Mouse (Mus musculus): ENCODE results near the gene Furin.

The Furin gene

GRCm38 (mm10) chr7:80427730-80428129 is 22.5 kb upstream of the Furin start:
- DNase-seq (ENCODE audit: low read depth, low spot score): no peak

- no peak for DNase-seq (ENCODE audit: low read depth, low spot score)
These were observed 21.1 kb upstream of the Furin start for GRCm38 (mm10) chr7:80426363-80426762.

GRCm38 (mm10) chr7:80424722-80425121 is 19.5 kb upstream of the Furin start:
- DNase-seq (ENCODE audit: low read depth, low spot score): no peak

- DNase-seq (ENCODE audit: low read depth, low spot score): no peak
These were observed 17.7 kb upstream of the Furin start for GRCm38 (mm10) chr7:80422759-80423480.

GRCm38 (mm10) chr7:80421576-80421975 is 16.3 kb upstream of the Furin start:
- DNase-seq (ENCODE audit: low read depth, low spot score): no peak

GRCm38 (mm10) chr7:80420586-80420985 is 15.3 kb upstream of the Furin start:
- no peak for DNase-seq (ENCODE audit: low read depth, low spot score)

- DNase-seq (ENCODE audit: low read depth, low spot score): no peak
These were observed 14.0 kb upstream of the Furin start for GRCm38 (mm10) chr7:80419278-80419677.

GRCm38 (mm10) chr7:80418036-80418435 is 12.8 kb upstream of the Furin start:
- no peak for DNase-seq (ENCODE audit: low read depth, low spot score)

- no peak for DNase-seq (ENCODE audit: low read depth, low spot score)
These were observed 12.4 kb upstream of the Furin start for GRCm38 (mm10) chr7:80417601-80418000.

- no peak for DNase-seq (ENCODE audit: low read depth, low spot score)
These were observed 11.7 kb upstream of the Furin start for GRCm38 (mm10) chr7:80416969-80417368.

GRCm38 (mm10) chr7:80414303-80414855 is 9.1 kb upstream of the Furin start:
- no peak for DNase-seq (ENCODE audit: low read depth, low spot score)

GRCm38 (mm10) chr7:80413512-80414302 is 8.5 kb upstream of the Furin start:
- DNase-seq (ENCODE audit: low read depth, low spot score): no peak

- DNase-seq (ENCODE audit: low read depth, low spot score): no peak
These were observed 7.5 kb upstream of the Furin start for GRCm38 (mm10) chr7:80412781-80413180.

GRCm38 (mm10) chr7:80412279-80412678 is 7.0 kb upstream of the Furin start:
- no peak for DNase-seq (ENCODE audit: low read depth, low spot score)

- no peak for DNase-seq (ENCODE audit: low read depth, low spot score)
These were observed 5.1 kb upstream of the Furin start for GRCm38 (mm10) chr7:80410380-80410779.

- no peak for DNase-seq (ENCODE audit: low read depth, low spot score)
These were observed 2.5 kb upstream of the Furin start for GRCm38 (mm10) chr7:80407712-80408111.

- no peak for DNase-seq (ENCODE audit: low read depth, low spot score)
These were observed 950 bp upstream of the Furin start for GRCm38 (mm10) chr7:80406186-80406585.

- DNase-seq (ENCODE audit: low read depth, low spot score): no peak
These were observed 938 bp downstream of the Furin start for GRCm38 (mm10) chr7:80404101-80404894.

GRCm38 (mm10) chr7:80403551-80403950 is 1.7 kb downstream of the Furin start:
- DNase-seq (ENCODE audit: low read depth, low spot score): no peak

GRCm38 (mm10) chr7:80402651-80403321 is 2.5 kb downstream of the Furin start:
- DNase-seq (ENCODE audit: low read depth, low spot score): no peak
